Mouse (Mus musculus): ENCODE results near the gene Tap2. TPM values are rescaled to one million over a fixed set of nuclear protein-coding genes. Genes with fewer than 3 reads are reported as not detected.

Gene Tap2
- polyA plus RNA-seq, 1 experiment from 2014 or later, result 1.6 TPM

- 67% methylated on average over 3 of the region's 3 CpGs for WGBS
- H3K4me3 ChIP-seq (replicated peaks; ENCODE audit: low read depth, low read length), result no peak overlapping the region
- H3K4me1 ChIP-seq (ENCODE audit: control insufficient read depth, insufficient read depth, low read length), result no peaks in the 10 kb centered on the region
- no peaks in the 10 kb centered on the region for H3K27me3 ChIP-seq (ENCODE audit: control insufficient read depth, insufficient read depth, low read length)
- ATAC-seq (ENCODE audit: low FRiP score, low TSS enrichment) (no peak), DNase-seq (no peak)
- H3K9ac ChIP-seq (replicated peaks; ENCODE audit: low read length), result no peak overlapping the region
- H3K9me3 ChIP-seq (ENCODE audit: control insufficient read depth, low read length), result peaks cover 3% of the 10 kb centered on the region; the same call in 1 of the 2 replicates
- no peak overlapping the region for H3K27ac ChIP-seq (replicated peaks; ENCODE audit: low read depth, low read length)
- no peaks in the 10 kb centered on the region for H3K36me3 ChIP-seq (ENCODE audit: control insufficient read depth, insufficient read depth, low read length)
- no peak overlapping the region for H3K4me2 ChIP-seq (ENCODE audit: low read length)
Observed at GRCm38 (mm10) chr17:34240366-34240765, 37.0 kb downstream of the Tap2 start.

- Histone ChIP-seq H3K4me3 (replicated peaks; ENCODE audit: low read depth, low read length) (no peak overlapping the region), H3K4me2 (ENCODE audit: low read length) (no peak overlapping the region), H3K4me1 (ENCODE audit: control insufficient read depth, insufficient read depth, low read length) (no peaks in the 10 kb centered on the region), H3K27ac (replicated peaks; ENCODE audit: low read depth, low read length) (no peak overlapping the region), H3K9ac (replicated peaks; ENCODE audit: low read length) (no peak overlapping the region), H3K9me3 (ENCODE audit: control insufficient read depth, low read length) (peaks cover 3% of the 10 kb centered on the region; the same call in 1 of the 2 replicates), H3K36me3 (ENCODE audit: control insufficient read depth, insufficient read depth, low read length) (no peaks in the 10 kb centered on the region), H3K27me3 (ENCODE audit: control insufficient read depth, insufficient read depth, low read length) (no peaks in the 10 kb centered on the region)
- ATAC-seq (ENCODE audit: low FRiP score, low TSS enrichment), result no peak
- WGBS, result 77% methylated on average over 6 of the region's 6 CpGs
- no peak for DNase-seq
Observed at GRCm38 (mm10) chr17:34240916-34241315, 37.6 kb downstream of the Tap2 start.

GRCm38 (mm10) chr17:34244656-34245055, 41.3 kb downstream of the Tap2 start:
- H3K9ac ChIP-seq (replicated peaks; ENCODE audit: low read length), result no peak overlapping the region
- ATAC-seq (ENCODE audit: low FRiP score, low TSS enrichment) (no peak), DNase-seq (no peak)
- no peak overlapping the region for H3K4me2 ChIP-seq (ENCODE audit: low read length)
- H3K9me3 ChIP-seq (ENCODE audit: control insufficient read depth, low read length), result peaks cover 3% of the 10 kb centered on the region; the same call in 1 of the 2 replicates
- no peak overlapping the region for H3K27ac ChIP-seq (replicated peaks; ENCODE audit: low read depth, low read length)
- 78% methylated on average over 4 of the region's 4 CpGs for WGBS
- H3K27me3 ChIP-seq (ENCODE audit: control insufficient read depth, insufficient read depth, low read length), result no peaks in the 10 kb centered on the region
- H3K36me3 ChIP-seq (ENCODE audit: control insufficient read depth, insufficient read depth, low read length), result no peaks in the 10 kb centered on the region
- H3K4me3 ChIP-seq (replicated peaks; ENCODE audit: low read depth, low read length), result no peak overlapping the region
- H3K4me1 ChIP-seq (ENCODE audit: control insufficient read depth, insufficient read depth, low read length), result no peaks in the 10 kb centered on the region

GRCm38 (mm10) chr17:34247047-34247446, 43.7 kb downstream of the Tap2 start:
- Histone ChIP-seq H3K27me3 (ENCODE audit: control insufficient read depth, insufficient read depth, low read length) (no peaks in the 10 kb centered on the region), H3K9me3 (ENCODE audit: control insufficient read depth, low read length) (no peaks in the 10 kb centered on the region), H3K4me3 (replicated peaks; ENCODE audit: low read depth, low read length) (no peak overlapping the region), H3K4me2 (ENCODE audit: low read length) (no peak overlapping the region), H3K4me1 (ENCODE audit: control insufficient read depth, insufficient read depth, low read length) (no peaks in the 10 kb centered on the region), H3K9ac (replicated peaks; ENCODE audit: low read length) (no peak overlapping the region), H3K36me3 (ENCODE audit: control insufficient read depth, insufficient read depth, low read length) (no peaks in the 10 kb centered on the region), H3K27ac (replicated peaks; ENCODE audit: low read depth, low read length) (no peak overlapping the region)
- 90% methylated on average over 3 of the region's 3 CpGs for WGBS
- ATAC-seq (ENCODE audit: low FRiP score, low TSS enrichment), result no peak
- peak; percentile 37 for DNase-seq

- Histone ChIP-seq H3K4me2 (ENCODE audit: low read length) (no peak overlapping the region), H3K9ac (replicated peaks; ENCODE audit: low read length) (no peak overlapping the region), H3K36me3 (ENCODE audit: control insufficient read depth, insufficient read depth, low read length) (no peaks in the 10 kb centered on the region), H3K4me3 (replicated peaks; ENCODE audit: low read depth, low read length) (no peak overlapping the region), H3K9me3 (ENCODE audit: control insufficient read depth, low read length) (no peaks in the 10 kb centered on the region), H3K27ac (replicated peaks; ENCODE audit: low read depth, low read length) (no peak overlapping the region), H3K27me3 (ENCODE audit: control insufficient read depth, insufficient read depth, low read length) (no peaks in the 10 kb centered on the region), H3K4me1 (ENCODE audit: control insufficient read depth, insufficient read depth, low read length) (no peaks in the 10 kb centered on the region)
- WGBS, result 78% methylated on average over 2 of the region's 2 CpGs
- no peak for ATAC-seq (ENCODE audit: low FRiP score, low TSS enrichment)
- no peak for DNase-seq
Observed at GRCm38 (mm10) chr17:34248764-34249163, 45.4 kb downstream of the Tap2 start.

GRCm38 (mm10) chr17:34249361-34249760, 46.0 kb downstream of the Tap2 start:
- H3K4me2 ChIP-seq (ENCODE audit: low read length), result no peak overlapping the region
- H3K36me3 ChIP-seq (ENCODE audit: control insufficient read depth, insufficient read depth, low read length), result no peaks in the 10 kb centered on the region
- H3K27me3 ChIP-seq (ENCODE audit: control insufficient read depth, insufficient read depth, low read length), result no peaks in the 10 kb centered on the region
- H3K27ac ChIP-seq (replicated peaks; ENCODE audit: low read depth, low read length), result no peak overlapping the region
- WGBS, result 42% methylated on average over 3 of the region's 3 CpGs
- H3K9ac ChIP-seq (replicated peaks; ENCODE audit: low read length), result no peak overlapping the region
- no peak for ATAC-seq (ENCODE audit: low FRiP score, low TSS enrichment)
- no peak overlapping the region for H3K4me3 ChIP-seq (replicated peaks; ENCODE audit: low read depth, low read length)
- no peak for DNase-seq
- no peaks in the 10 kb centered on the region for H3K4me1 ChIP-seq (ENCODE audit: control insufficient read depth, insufficient read depth, low read length)
- H3K9me3 ChIP-seq (ENCODE audit: control insufficient read depth, low read length), result no peaks in the 10 kb centered on the region

- H3K27me3 ChIP-seq (ENCODE audit: control insufficient read depth, insufficient read depth, low read length), result no peaks in the 10 kb centered on the region
- H3K9me3 ChIP-seq (ENCODE audit: control insufficient read depth, low read length), result no peaks in the 10 kb centered on the region
- ATAC-seq (ENCODE audit: low FRiP score, low TSS enrichment), result no peak; the same call in 1 of the 2 replicates
- H3K27ac ChIP-seq (replicated peaks; ENCODE audit: low read depth, low read length), result no peak overlapping the region
- H3K4me3 ChIP-seq (replicated peaks; ENCODE audit: low read depth, low read length), result no peak overlapping the region
- H3K36me3 ChIP-seq (ENCODE audit: control insufficient read depth, insufficient read depth, low read length), result no peaks in the 10 kb centered on the region
- no peak overlapping the region for H3K4me2 ChIP-seq (ENCODE audit: low read length)
- no peaks in the 10 kb centered on the region for H3K4me1 ChIP-seq (ENCODE audit: control insufficient read depth, insufficient read depth, low read length)
- no peak overlapping the region for H3K9ac ChIP-seq (replicated peaks; ENCODE audit: low read length)
- DNase-seq, result peak; percentile 91
- WGBS, result 19% methylated on average over 4 of the region's 4 CpGs
Observed at GRCm38 (mm10) chr17:34249878-34250277, 46.6 kb downstream of the Tap2 start.

- Histone ChIP-seq H3K9me3 (ENCODE audit: control insufficient read depth, low read length) (no peaks in the 10 kb centered on the region), H3K36me3 (ENCODE audit: control insufficient read depth, insufficient read depth, low read length) (no peaks in the 10 kb centered on the region), H3K4me2 (ENCODE audit: low read length) (no peak overlapping the region), H3K4me1 (ENCODE audit: control insufficient read depth, insufficient read depth, low read length) (no peaks in the 10 kb centered on the region), H3K4me3 (replicated peaks; ENCODE audit: low read depth, low read length) (no peak overlapping the region), H3K9ac (replicated peaks; ENCODE audit: low read length) (no peak overlapping the region), H3K27me3 (ENCODE audit: control insufficient read depth, insufficient read depth, low read length) (no peaks in the 10 kb centered on the region), H3K27ac (replicated peaks; ENCODE audit: low read depth, low read length) (no peak overlapping the region)
- DNase-seq (no peak), ATAC-seq (ENCODE audit: low FRiP score, low TSS enrichment) (no peak)
- WGBS, result 41% methylated on average over 4 of the region's 4 CpGs
Observed at GRCm38 (mm10) chr17:34251666-34252065, 48.3 kb downstream of the Tap2 start.

GRCm38 (mm10) chr17:34256501-34256900, 53.2 kb downstream of the Tap2 start:
- Histone ChIP-seq H3K4me2 (ENCODE audit: low read length) (no peak overlapping the region), H3K27ac (replicated peaks; ENCODE audit: low read depth, low read length) (no peak overlapping the region), H3K36me3 (ENCODE audit: control insufficient read depth, insufficient read depth, low read length) (no peaks in the 10 kb centered on the region), H3K4me1 (ENCODE audit: control insufficient read depth, insufficient read depth, low read length) (no peaks in the 10 kb centered on the region), H3K4me3 (replicated peaks; ENCODE audit: low read depth, low read length) (no peak overlapping the region), H3K27me3 (ENCODE audit: control insufficient read depth, insufficient read depth, low read length) (no peaks in the 10 kb centered on the region), H3K9ac (replicated peaks; ENCODE audit: low read length) (no peak overlapping the region), H3K9me3 (ENCODE audit: control insufficient read depth, low read length) (no peaks in the 10 kb centered on the region)
- ATAC-seq (ENCODE audit: low FRiP score, low TSS enrichment) (no peak), DNase-seq (no peak)
- WGBS, result 85% methylated on average over 5 of the region's 5 CpGs
